12 mouse cellular contexts compared by ENCODE assay signal in genomic region chr13:97311340-97311739, GRCm38 (mm10).
DNase-seq lines count a peak whose midpoint lies in the region; ATAC-seq and TF ChIP-seq lines count a peak whose summit lies in the region.
"Had no signal": no experiment of that assay in that cellular context is flagged by ENCODE, and none has a peak within 500 bp of the region (broad histone marks: within the 10 kb centered on the region; RNA-seq: fewer than 3 reads in every experiment).

No protein-coding gene starts in this region.

- ATAC-seq in heart, embryonic 13.5 days (ENCODE audit: extremely low read depth, insufficient number of reproducible peaks, low FRiP score, low TSS enrichment): no peak
- ATAC-seq in stomach, embryonic 14.5 days (ENCODE audit: insufficient number of reproducible peaks, insufficient read depth, low FRiP score, low read depth): no peak
- ATAC-seq in stomach, postnatal 0 days (ENCODE audit: low FRiP score, low TSS enrichment): no peak

- 31% methylated on average over 4 of the region's 4 CpGs for WGBS in heart, embryonic 13.5 days
- 28% methylated on average over 4 of the region's 4 CpGs for WGBS in stomach, embryonic 14.5 days
- WGBS in stomach, postnatal 0 days: 38% methylated on average over 4 of the region's 4 CpGs

- H3K36me3 ChIP-seq in heart, embryonic 13.5 days: no peaks in the 10 kb centered on the region
- H3K36me3 ChIP-seq in stomach, embryonic 14.5 days (ENCODE audit: control insufficient read depth, insufficient read depth, low read length): no peaks in the 10 kb centered on the region
- no peaks in the 10 kb centered on the region for H3K36me3 ChIP-seq in stomach, postnatal 0 days (ENCODE audit: control insufficient read depth, insufficient read depth, low read length)
- H3K36me3 ChIP-seq: embryonic facial prominence, embryonic 15.5 days had no signal

- no peak overlapping the region for H3K9ac ChIP-seq in heart, embryonic 13.5 days
- H3K9ac ChIP-seq in stomach, embryonic 14.5 days (replicated peaks; ENCODE audit: low read depth, low read length): no peak overlapping the region
- no peak overlapping the region for H3K9ac ChIP-seq in stomach, postnatal 0 days (ENCODE audit: low read length)
- H3K9ac ChIP-seq: embryonic facial prominence, embryonic 15.5 days had no signal

- no peak for TF ChIP-seq EP300 in stomach, postnatal 0 days (optimal IDR thresholded peaks at IDR 0.05)

- H3K9me3 ChIP-seq in heart, embryonic 13.5 days: no peaks in the 10 kb centered on the region
- no peaks in the 10 kb centered on the region for H3K9me3 ChIP-seq in stomach, embryonic 14.5 days (ENCODE audit: control insufficient read depth, low read depth, low read length)
- no peaks in the 10 kb centered on the region for H3K9me3 ChIP-seq in stomach, postnatal 0 days (ENCODE audit: control insufficient read depth, low read length)
- H3K9me3 ChIP-seq: embryonic facial prominence, embryonic 15.5 days had no signal

- no peak overlapping the region for H3K4me2 ChIP-seq in heart, embryonic 13.5 days
- H3K4me2 ChIP-seq in stomach, embryonic 14.5 days (replicated peaks; ENCODE audit: low read depth, low read length): no peak overlapping the region
- no peak overlapping the region for H3K4me2 ChIP-seq in stomach, postnatal 0 days (replicated peaks; ENCODE audit: low read depth)
- H3K4me2 ChIP-seq: embryonic facial prominence, embryonic 15.5 days had no signal

- peak overlapping the region; percentile 43; the same call in 1 of the 2 replicates for H3K27ac ChIP-seq in heart, embryonic 13.5 days (replicated peaks)
- peak overlapping the region; percentile 61; the same call in 1 of the 2 replicates for H3K27ac ChIP-seq in stomach, embryonic 14.5 days (ENCODE audit: low read length)
- no peak overlapping the region; the same call in 1 of the 2 replicates for H3K27ac ChIP-seq in stomach, postnatal 0 days (replicated peaks)
- H3K27ac ChIP-seq: embryonic facial prominence, embryonic 15.5 days had no signal

- peaks cover 40% of the 10 kb centered on the region for H3K4me1 ChIP-seq in heart, embryonic 13.5 days
- H3K4me1 ChIP-seq in stomach, embryonic 14.5 days (ENCODE audit: control insufficient read depth, insufficient read depth, low read length): peaks cover 10% of the 10 kb centered on the region; the same call in 1 of the 2 replicates
- 0 out of 2 replicates have a peak, but pooled peaks cover 7% of the 10 kb centered on the region for H3K4me1 ChIP-seq in stomach, postnatal 0 days (replicated peaks; ENCODE audit: control insufficient read depth, insufficient read depth)

- TF ChIP-seq CTCF in stomach, postnatal 0 days (IDR thresholded peaks at IDR 0.05; ENCODE audit: low read depth): no peak

- DNase-seq in heart, postnatal 4 days: no peak
- DNase-seq in kidney, postnatal 4 days: peak; percentile 27 to 39
- no peak for DNase-seq in kidney, postnatal 25 days
- no peak for DNase-seq in stomach, postnatal 0 days (ENCODE audit: low spot score)
- DNase-seq in adrenal gland, adult 8-10 months: no peak
- no peak for DNase-seq in left cerebral cortex, adult 18-20 months (ENCODE audit: low spot score in 2 of 2)
- DNase-seq: adrenal gland, postnatal 14 days; cerebellum, adult 18-20 months; lung, postnatal 36 days had no signal

- no peaks in the 10 kb centered on the region; the same call in 1 of the 2 replicates for H3K27me3 ChIP-seq in heart, embryonic 13.5 days (replicated peaks)
- no peaks in the 10 kb centered on the region for H3K27me3 ChIP-seq in stomach, embryonic 14.5 days (ENCODE audit: control insufficient read depth, insufficient read depth, low read length)
- H3K27me3 ChIP-seq in stomach, postnatal 0 days (ENCODE audit: control insufficient read depth, insufficient read depth, low read length): no peaks in the 10 kb centered on the region
- H3K27me3 ChIP-seq: embryonic facial prominence, embryonic 15.5 days had no signal

- no peak overlapping the region for H3K4me3 ChIP-seq in heart, embryonic 13.5 days
- no peak overlapping the region for H3K4me3 ChIP-seq in stomach, embryonic 14.5 days (ENCODE audit: low read depth, low read length)
- no peak overlapping the region for H3K4me3 ChIP-seq in stomach, postnatal 0 days (ENCODE audit: low read depth, low read length)
- H3K4me3 ChIP-seq: embryonic facial prominence, embryonic 15.5 days had no signal

Comparison
In these comparisons a context has a peak if more than half of its experiments do, and no peak if none do; other contexts are left out.
1. DNase-seq: peak in kidney, postnatal 4 days (2 of 2); none in heart, postnatal 4 days (single experiment), kidney, postnatal 25 days (0 of 2), stomach, postnatal 0 days (single experiment), adrenal gland, adult 8-10 months (single experiment) and left cerebral cortex, adult 18-20 months (0 of 2).